Mouse (Mus musculus) bone marrow, adult 2 months (tissue): ENCODE results near the gene Unc119b.

ENCODE experiments used
- CTCF ChIP-seq: fragments of 200-500 bp; IDR thresholded peaks from 2 replicates; pipeline ENCODE4 v1.5.1; 2011; ENCODE audit warnings: low read length, control low read depth; ENCODE audit not compliant: control insufficient read depth, insufficient read depth
- POLR2A ChIP-seq: fragments of 200-500 bp; IDR thresholded peaks from 2 replicates; pipeline ENCODE4 v1.6.1; 2011; ENCODE audit warnings: low read depth, mild to moderate bottlenecking, control low read depth, low read length, borderline replicate concordance; ENCODE audit not compliant: control insufficient read depth

- TF ChIP-seq CTCF (no peak), POLR2A (no peak)
These were observed 15.1 kb upstream of the Unc119b start for GRCm38 (mm10) chr5:115149675-115150459.
